Mouse (Mus musculus) erythroid progenitor cell, adult 5-6 weeks (primary cell): Measurements from ENCODE around the gene Atf3. TPM values are rescaled to one million over a fixed set of nuclear protein-coding genes. Genes with fewer than 3 reads are reported as not detected.

Experiments used
- ATAC-seq: replicated peaks from 2 replicates; pipeline ENCODE4 v1.8.0; 2016; ENCODE audit warnings: moderate number of reproducible peaks, mild to moderate bottlenecking, moderate TSS enrichment, inconsistent platforms; ENCODE audit not compliant: poor library complexity, low FRiP score, severe bottlenecking
- total RNA-seq, 2 experiments: library from RNA; stranded (forward) in 1 of 2; stranded (reverse) in 1 of 2; fragments of 150-400 nt in 1 of 2; fragments of 186-747, 209-891 nt in 1 of 2; gene quantifications; 2 replicates each; pipeline versions ENCODE4 v1.2.3 to v1.2.4; 2015 to 2017; ENCODE audit warnings: low replicate concordance in 2 of 2

Gene Atf3
- total RNA-seq (2015; ENCODE audit: low replicate concordance) (3.8 and 4.3 TPM in 2 replicates), total RNA-seq (2017; ENCODE audit: low replicate concordance) (1.2 and 16.5 TPM in 2 replicates)

GRCm38 (mm10) chr1:191217939-191218338 is at the start of gene Atf3:
Gene Atf3, minus strand, starts transcription at chr1:191218039.
- no peak for ATAC-seq

GRCm38 (mm10) chr1:191267162-191267561 is 49.3 kb upstream of the Atf3 start:
- ATAC-seq: no peak

GRCm38 (mm10) chr1:191263471-191263870 is 45.6 kb upstream of the Atf3 start:
- no peak for ATAC-seq

DNA sequence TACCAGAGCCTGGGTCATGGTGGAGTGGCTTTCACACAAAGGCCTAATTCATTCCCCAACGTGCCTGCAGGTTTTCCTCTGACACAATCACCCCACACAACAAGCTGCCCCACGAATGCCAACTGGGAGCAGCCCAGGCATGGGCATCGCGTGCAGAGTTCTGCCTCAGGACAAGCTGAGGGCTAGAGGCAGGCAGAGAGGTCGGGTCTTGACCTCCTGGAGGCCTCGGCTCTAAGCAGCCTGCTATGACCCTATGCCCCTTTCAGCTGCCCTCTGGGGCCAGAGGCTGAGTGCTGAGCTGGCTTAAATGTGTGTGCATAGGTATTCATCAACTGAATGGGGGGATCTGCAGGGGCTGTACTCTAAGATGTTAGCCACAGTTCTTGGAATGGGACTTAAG is 44.0 kb upstream of the Atf3 start:
- no peak for ATAC-seq

DNA sequence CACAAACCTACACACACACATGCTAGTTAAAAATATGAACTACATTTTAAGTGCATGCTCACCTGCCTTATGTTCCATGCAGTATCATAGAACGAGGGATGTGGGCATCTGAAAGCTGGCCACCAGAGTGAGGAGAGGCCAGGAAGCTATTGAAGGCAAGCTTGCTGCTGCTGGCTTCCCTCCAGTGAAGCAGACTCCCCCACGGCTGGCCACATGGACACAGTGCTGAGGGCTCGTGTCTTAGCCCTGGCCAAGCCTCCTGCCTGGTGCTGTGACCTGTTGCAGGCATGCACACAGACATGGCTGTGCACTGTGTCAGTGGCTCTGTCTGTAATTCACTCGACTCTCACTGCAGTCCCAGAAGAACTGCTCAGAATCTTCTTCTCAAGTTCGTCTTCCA is 41.8 kb upstream of the Atf3 start:
- no peak for ATAC-seq

GRCm38 (mm10) chr1:191259121-191259520 is 41.3 kb upstream of the Atf3 start:
- ATAC-seq: no peak

DNA sequence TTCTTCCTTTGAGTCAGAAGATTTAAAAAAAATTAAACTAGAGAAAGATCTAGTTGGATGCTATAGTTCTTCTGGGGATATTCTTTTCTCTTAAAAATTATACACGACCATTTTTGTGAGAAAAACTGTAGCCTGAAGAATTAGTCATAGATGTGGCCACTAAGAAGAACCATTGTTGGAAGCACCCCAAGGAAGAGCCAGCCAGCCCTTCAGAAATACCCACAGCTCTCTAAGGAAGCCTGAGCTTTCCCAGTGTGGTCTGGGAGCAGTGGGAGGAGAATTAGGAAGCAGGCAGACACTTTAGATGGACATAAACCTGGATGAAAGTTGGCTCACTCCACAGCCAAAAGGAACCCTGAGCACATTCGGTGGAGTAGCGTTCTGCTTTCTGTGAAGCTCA is 40.7 kb upstream of the Atf3 start:
- ATAC-seq: no peak

DNA sequence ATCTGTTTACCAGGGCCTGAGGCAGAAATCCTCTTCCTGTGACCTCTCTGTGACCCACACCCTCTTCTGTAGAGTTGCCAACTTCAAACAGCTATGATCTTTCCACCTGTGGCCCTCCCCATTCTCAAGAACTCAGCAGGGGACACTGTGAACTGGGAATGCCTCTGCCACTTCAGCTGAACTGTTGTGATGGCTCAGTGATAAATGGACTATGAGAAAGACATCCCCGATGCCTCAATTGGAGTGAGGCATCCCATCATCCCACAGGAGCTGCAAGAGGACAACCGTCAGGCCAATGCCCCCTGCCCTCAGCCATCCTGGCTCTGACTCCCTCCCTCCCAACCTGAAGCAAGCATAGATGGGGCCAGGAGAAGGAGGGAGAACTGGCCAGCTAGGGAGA is 40.1 kb upstream of the Atf3 start:
- ATAC-seq: no peak

GRCm38 (mm10) chr1:191257351-191257771 is 39.5 kb upstream of the Atf3 start:
- no peak for ATAC-seq

- no peak for ATAC-seq
Measured at GRCm38 (mm10) chr1:191256566-191257350, 38.9 kb upstream of the Atf3 start.

- no peak for ATAC-seq
Measured at GRCm38 (mm10) chr1:191256134-191256533, 38.3 kb upstream of the Atf3 start.

GRCm38 (mm10) chr1:191254448-191254847 is 36.6 kb upstream of the Atf3 start:
- ATAC-seq: no peak

- ATAC-seq: no peak
Measured at GRCm38 (mm10) chr1:191253636-191254035, 35.8 kb upstream of the Atf3 start.

DNA sequence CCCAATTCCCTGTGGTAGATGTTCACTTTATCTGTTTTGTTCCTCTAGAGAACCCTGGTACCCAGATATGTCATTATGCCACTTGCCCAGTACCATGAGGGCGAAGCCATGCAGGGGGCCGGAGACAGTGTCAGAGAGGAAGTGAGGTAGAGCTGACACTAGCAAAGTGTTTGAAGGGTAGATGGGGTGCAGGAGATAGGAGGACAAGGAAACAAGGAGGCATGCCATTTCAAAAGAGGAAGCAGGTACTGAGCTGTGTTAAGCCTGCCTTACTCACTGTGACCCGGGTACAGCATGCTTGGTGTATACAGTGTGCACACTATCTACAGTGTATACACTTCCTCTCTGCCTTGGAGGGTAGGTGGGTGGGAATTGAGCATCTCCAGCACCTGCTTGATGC is 32.1 kb upstream of the Atf3 start:
- ATAC-seq: no peak

DNA sequence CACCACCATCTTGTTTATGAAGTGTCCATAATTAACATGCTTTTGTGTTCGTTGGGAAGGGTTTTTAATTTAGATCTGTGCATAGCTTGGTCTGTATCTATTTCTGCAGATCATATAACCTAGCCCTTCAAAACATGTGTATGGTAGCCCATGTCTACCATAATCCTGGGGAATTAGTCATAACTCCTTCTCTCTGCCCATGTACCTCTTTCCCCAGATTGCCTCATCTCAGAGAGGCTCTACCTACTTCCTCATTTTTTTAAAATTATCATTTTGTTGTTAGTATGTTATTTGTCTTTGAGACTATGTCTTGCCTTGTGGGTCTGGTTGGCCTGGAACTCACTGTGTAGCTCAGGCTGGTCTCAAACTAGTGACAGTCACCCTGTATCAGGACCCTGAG is 30.6 kb upstream of the Atf3 start:
- no peak for ATAC-seq

DNA sequence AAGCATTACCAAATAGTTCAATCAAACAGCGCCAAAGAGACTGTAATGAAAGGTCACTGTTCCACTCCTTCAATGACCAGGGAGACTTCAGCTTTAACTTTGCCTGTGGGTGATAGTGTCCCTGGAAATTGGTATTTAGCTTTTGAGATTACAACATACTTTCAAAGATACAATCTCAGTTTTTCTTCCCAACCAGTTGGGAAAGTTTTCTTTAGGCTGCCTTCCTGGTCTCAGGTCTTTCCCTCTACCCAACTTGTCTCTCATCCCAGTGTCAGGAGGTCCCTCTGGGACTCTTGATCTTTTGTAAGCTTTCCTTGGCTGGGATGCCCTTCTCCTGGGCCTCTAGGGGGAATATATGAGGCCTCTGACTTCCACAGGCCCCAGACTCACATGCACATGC is 29.7 kb upstream of the Atf3 start:
- no peak for ATAC-seq

GRCm38 (mm10) chr1:191243855-191244254 is 26.0 kb upstream of the Atf3 start:
- ATAC-seq: no peak

GRCm38 (mm10) chr1:191242065-191242698 is 24.3 kb upstream of the Atf3 start:
- no peak for ATAC-seq

- ATAC-seq: no peak
Measured at GRCm38 (mm10) chr1:191241574-191241973, 23.7 kb upstream of the Atf3 start.

GRCm38 (mm10) chr1:191239602-191240001 is 21.8 kb upstream of the Atf3 start:
- no peak for ATAC-seq

- no peak for ATAC-seq
Measured at GRCm38 (mm10) chr1:191235788-191236542, 18.1 kb upstream of the Atf3 start.
